Mouse (Mus musculus) thymus, adult 2 months (tissue): ENCODE results near the gene Mettl6. TPM values are rescaled to one million over a fixed set of nuclear protein-coding genes. Genes with fewer than 3 reads are reported as not detected.

ENCODE experiments used
- DNase-seq: peaks from one replicate; pipeline ENCODE4 v3.0.0; 2021
- H3K27ac ChIP-seq: fragments of 200-500 bp; 2 replicates; pipeline ENCODE4 v1.5.1; 2012; ENCODE audit warnings: low read length, control low read depth; ENCODE audit not compliant: control insufficient read depth, insufficient read depth
- H3K27me3 ChIP-seq: fragments of 200-500 bp; 2 replicates; pipeline ENCODE4 v1.6.1; 2012; ENCODE audit warnings: mild to moderate bottlenecking, low read length, moderate library complexity, mixed read lengths; ENCODE audit not compliant: control insufficient read depth, insufficient read depth
- H3K36me3 ChIP-seq: fragments of 200-500 bp; 2 replicates; pipeline ENCODE4 v1.6.1; 2012; ENCODE audit warnings: mild to moderate bottlenecking, low read length, moderate library complexity; ENCODE audit not compliant: control insufficient read depth, insufficient read depth
- H3K4me1 ChIP-seq: fragments of 200-500 bp; replicated peaks from 2 replicates; pipeline ENCODE4 v1.6.1; 2012; ENCODE audit warnings: low read length; ENCODE audit not compliant: control insufficient read depth, insufficient read depth
- H3K4me3 ChIP-seq: fragments of 200-500 bp; 2 replicates; pipeline ENCODE4 v1.5.1; 2012; ENCODE audit warnings: mild to moderate bottlenecking, low read length, control low read depth, moderate library complexity; ENCODE audit not compliant: control insufficient read depth, insufficient read depth
- CTCF ChIP-seq: fragments of 200-500 bp; IDR thresholded peaks from 2 replicates; pipeline ENCODE4 v1.5.1; 2012; ENCODE audit warnings: mild to moderate bottlenecking, control low read depth, low read length, moderate library complexity, borderline replicate concordance; ENCODE audit not compliant: control insufficient read depth, poor library complexity, insufficient read depth; ENCODE audit errors: extremely low read depth
- POLR2A ChIP-seq: fragments of 200-500 bp; IDR thresholded peaks from 2 replicates; pipeline ENCODE4 v1.6.1; 2012; ENCODE audit warnings: mild to moderate bottlenecking, low read length, control low read depth, moderate library complexity; ENCODE audit not compliant: control insufficient read depth, poor library complexity, insufficient read depth; ENCODE audit errors: extremely low read depth
- WGBS: fragments of 180-500 bp; shearing (Covaris S2); methylation state at CpG from one replicate; pipeline ENCODE4 v1.1.7; 2018; 5-methylcytosine and 5-hydroxymethylcytosine counted together
- polyA plus RNA-seq: library from polyadenylated mRNA; depleted of rRNA; stranded (reverse); fragments of >200 nt; gene quantifications from 2 replicates; pipeline ENCODE4 v1.2.3, GENCODE M21; 2012

The Mettl6 gene
- polyA plus RNA-seq, 1 experiment = 28.8 TPM

- Histone ChIP-seq H3K4me1 (peaks cover 30% of the 10 kb centered on the region), H3K27ac (no peak overlapping the region), H3K27me3 (no peaks in the 10 kb centered on the region), H3K36me3 (no peaks in the 10 kb centered on the region), H3K4me3 (peak overlapping the region; percentile 82)
- TF ChIP-seq POLR2A = no peak
- TF ChIP-seq CTCF = no peak
- 4% methylated on average over 53 of the region's 53 CpGs for WGBS
- DNase-seq = peak; percentile 41
These were observed 59.6 kb downstream of the Mettl6 start for GRCm38 (mm10) chr14:31435018-31435915.

- no peak for TF ChIP-seq CTCF
- TF ChIP-seq POLR2A = no peak
- WGBS = 86% methylated on average over 5 of the region's 5 CpGs
- no peak overlapping the region for H3K4me3 ChIP-seq
- no peaks in the 10 kb centered on the region for H3K36me3 ChIP-seq
- no peaks in the 10 kb centered on the region for H3K27me3 ChIP-seq
- H3K27ac ChIP-seq = no peak overlapping the region
- DNase-seq = no peak
- H3K4me1 ChIP-seq = peaks cover 30% of the 10 kb centered on the region
These were observed 60.4 kb downstream of the Mettl6 start for GRCm38 (mm10) chr14:31434426-31434825.

GRCm38 (mm10) chr14:31433851-31434360 is 60.9 kb downstream of the Mettl6 start:
- Histone ChIP-seq H3K27ac (no peak overlapping the region), H3K4me3 (no peak overlapping the region), H3K4me1 (peaks cover 30% of the 10 kb centered on the region), H3K36me3 (no peaks in the 10 kb centered on the region), H3K27me3 (no peaks in the 10 kb centered on the region)
- no peak for TF ChIP-seq CTCF
- TF ChIP-seq POLR2A = no peak
- DNase-seq = no peak
- WGBS = 86% methylated on average over 7 of the region's 7 CpGs

GRCm38 (mm10) chr14:31433126-31433525 is 61.7 kb downstream of the Mettl6 start:
- Histone ChIP-seq H3K4me1 (peaks cover 30% of the 10 kb centered on the region), H3K27ac (no peak overlapping the region), H3K27me3 (no peaks in the 10 kb centered on the region), H3K36me3 (no peaks in the 10 kb centered on the region), H3K4me3 (no peak overlapping the region)
- DNase-seq = peak; percentile 15
- TF ChIP-seq CTCF (no peak), POLR2A (no peak)
- 17% methylated on average over 5 of the region's 5 CpGs for WGBS

- Histone ChIP-seq H3K4me1 (peaks cover 30% of the 10 kb centered on the region), H3K36me3 (no peaks in the 10 kb centered on the region), H3K4me3 (no peak overlapping the region), H3K27ac (no peak overlapping the region), H3K27me3 (no peaks in the 10 kb centered on the region)
- 21% methylated on average over 4 of the region's 4 CpGs for WGBS
- TF ChIP-seq CTCF (no peak), POLR2A (no peak)
- DNase-seq = no peak
These were observed 62.4 kb downstream of the Mettl6 start for GRCm38 (mm10) chr14:31432424-31432823.

GRCm38 (mm10) chr14:31431789-31432330 is 63.0 kb downstream of the Mettl6 start:
- no peaks in the 10 kb centered on the region for H3K27me3 ChIP-seq
- H3K4me3 ChIP-seq = no peak overlapping the region
- TF ChIP-seq CTCF (no peak), POLR2A (no peak)
- no peak overlapping the region for H3K27ac ChIP-seq
- H3K36me3 ChIP-seq = no peaks in the 10 kb centered on the region
- H3K4me1 ChIP-seq = peaks cover 30% of the 10 kb centered on the region
- 7% methylated on average over 3 of the region's 3 CpGs for WGBS
- DNase-seq = no peak
